Mouse (Mus musculus) lung, postnatal 4 days (tissue): Measurements from ENCODE around the gene Hivep3.

ENCODE experiments used
- DNase-seq, 2 experiments: peaks; one replicate each; pipeline ENCODE4 v3.0.0; 2021

The Hivep3 gene

GRCm38 (mm10) chr4:120163242-120163641 is 429.7 kb downstream of the Hivep3 start:
- peak; percentile 52 to 72 for DNase-seq

GRCm38 (mm10) chr4:120164316-120164715 is 430.7 kb downstream of the Hivep3 start:
- DNase-seq = no peak

GRCm38 (mm10) chr4:120167778-120168177 is 434.2 kb downstream of the Hivep3 start:
- DNase-seq = no peak

- DNase-seq = no peak
Measured at GRCm38 (mm10) chr4:120168346-120168745, 434.8 kb downstream of the Hivep3 start.

- no peak for DNase-seq
Measured at GRCm38 (mm10) chr4:120170387-120170936, 436.9 kb downstream of the Hivep3 start.

GRCm38 (mm10) chr4:120172050-120172684 is 438.6 kb downstream of the Hivep3 start:
- peak; percentile 41 to 79 for DNase-seq

- no peak for DNase-seq
Measured at GRCm38 (mm10) chr4:120179123-120179522, 445.5 kb downstream of the Hivep3 start.

- no peak for DNase-seq
Measured at GRCm38 (mm10) chr4:120180535-120180934, 447.0 kb downstream of the Hivep3 start.

- no peak for DNase-seq
Measured at GRCm38 (mm10) chr4:120184374-120184991, 450.9 kb downstream of the Hivep3 start.

GRCm38 (mm10) chr4:120186441-120186840 is 452.9 kb downstream of the Hivep3 start:
- no peak for DNase-seq

- peak in 1 of 2 experiments; percentile 36 for DNase-seq
Measured at GRCm38 (mm10) chr4:120186934-120187333, 453.4 kb downstream of the Hivep3 start.
